Mouse (Mus musculus): Measurements from ENCODE around the gene Ring1. TPM values are rescaled to one million over a fixed set of nuclear protein-coding genes. Genes with fewer than 3 reads are reported as not detected.
"Not testable (repeated sequence)": the region's sequence is repeated elsewhere in the genome, so short reads cannot be mapped to it uniquely, and the experiment has no call there.

The Ring1 gene
- polyA plus RNA-seq, 1 experiment = 29.9 TPM

GRCm38 (mm10) chr17:34003426-34003825 is 21.1 kb downstream of the Ring1 start:
- Histone ChIP-seq H3K36me3 (ENCODE audit: control insufficient read depth, insufficient read depth, low read length) (peaks cover 2% of the 10 kb centered on the region; the same call in 1 of the 2 replicates), H3K4me1 (ENCODE audit: control insufficient read depth, insufficient read depth, insufficient read length, low read length) (no peaks in the 10 kb centered on the region), H3K4me3 (ENCODE audit: low read depth, low read length) (no peak overlapping the region), H3K27me3 (ENCODE audit: control insufficient read depth, insufficient read depth, low read length) (no peaks in the 10 kb centered on the region), H3K27ac (ENCODE audit: insufficient read depth, low read depth, low read length) (no peak overlapping the region)
- no peak for TF ChIP-seq POLR2A (IDR thresholded peaks at IDR 0.05; ENCODE audit: low read depth, low read length)
- peak; percentile 62; the same call in 1 of the 2 replicates for TF ChIP-seq CTCF (IDR thresholded peaks at IDR 0.05; ENCODE audit: extremely low read depth, insufficient read length, insufficient replicate concordance, low read depth, low read length)
- WGBS = 8% methylated on average over 5 of the region's 5 CpGs

- H3K36me3 ChIP-seq (ENCODE audit: control insufficient read depth, insufficient read depth, low read length) = peaks cover 25% of the 10 kb centered on the region
- peak overlapping the region; percentile 65; the same call in 1 of the 2 replicates for H3K27ac ChIP-seq (ENCODE audit: insufficient read depth, low read depth, low read length)
- H3K27me3 ChIP-seq (ENCODE audit: control insufficient read depth, insufficient read depth, low read length); H3K4me1 ChIP-seq (ENCODE audit: control insufficient read depth, insufficient read depth, insufficient read length, low read length): not testable (repeated sequence)
- 39% methylated on average over 2 of the region's 2 CpGs for WGBS
- peak overlapping the region; percentile 55 for H3K4me3 ChIP-seq (ENCODE audit: low read depth, low read length)
Measured at GRCm38 (mm10) chr17:34000796-34001195, 23.7 kb downstream of the Ring1 start.

DNA sequence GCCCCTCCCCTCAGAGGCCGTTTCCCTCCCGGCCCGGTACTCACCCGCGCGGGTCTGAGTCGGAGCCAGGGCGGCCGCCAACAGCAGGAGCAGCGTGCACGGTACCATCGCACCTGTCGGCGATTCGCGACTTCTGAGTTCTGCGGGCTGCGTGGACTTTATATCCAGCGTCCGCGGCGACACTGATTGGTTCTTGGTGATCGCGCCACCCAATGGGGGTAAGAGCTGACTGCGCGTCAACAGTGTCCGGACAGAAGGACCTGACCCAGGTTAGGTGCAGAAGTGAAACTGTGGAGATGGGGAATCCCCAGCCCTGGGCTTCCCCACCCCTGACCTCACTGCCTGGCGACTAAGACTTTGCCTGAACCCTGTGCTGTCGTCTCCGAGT is 24.3 kb downstream of the Ring1 start, which contains the start of gene H2-K1:
Gene H2-K1 (minus strand): TSS at position 198 of the 388 bp plus-strand sequence.
- 1% methylated on average over 30 of the region's 30 CpGs for WGBS
- peaks cover 2% of the 10 kb centered on the region; the same call in 1 of the 2 replicates for H3K4me1 ChIP-seq (ENCODE audit: control insufficient read depth, insufficient read depth, insufficient read length, low read length)
- H3K4me3 ChIP-seq (ENCODE audit: low read depth, low read length) = peak within 1 kb of the TSS; percentile 79
- TF ChIP-seq CTCF (IDR thresholded peaks at IDR 0.05; ENCODE audit: extremely low read depth, insufficient read length, insufficient replicate concordance, low read depth, low read length) (no peak), POLR2A (IDR thresholded peaks at IDR 0.05; ENCODE audit: low read depth, low read length) (peak; percentile 100)
- no peaks in the 10 kb centered on the region for H3K27me3 ChIP-seq (ENCODE audit: control insufficient read depth, insufficient read depth, low read length)
- H3K27ac ChIP-seq (ENCODE audit: insufficient read depth, low read depth, low read length) = peak within 1 kb of the TSS; percentile 95
- H3K36me3 ChIP-seq (ENCODE audit: control insufficient read depth, insufficient read depth, low read length) = peaks cover 28% of the 10 kb centered on the region

- Histone ChIP-seq H3K27me3 (ENCODE audit: control insufficient read depth, insufficient read depth, low read length) (no peaks in the 10 kb centered on the region), H3K36me3 (ENCODE audit: control insufficient read depth, insufficient read depth, low read length) (peaks cover 31% of the 10 kb centered on the region), H3K27ac (ENCODE audit: insufficient read depth, low read depth, low read length) (peak overlapping the region; percentile 95), H3K4me3 (ENCODE audit: low read depth, low read length) (peak overlapping the region; percentile 79), H3K4me1 (ENCODE audit: control insufficient read depth, insufficient read depth, insufficient read length, low read length) (peaks cover 2% of the 10 kb centered on the region; the same call in 1 of the 2 replicates)
- no peak for TF ChIP-seq CTCF (IDR thresholded peaks at IDR 0.05; ENCODE audit: extremely low read depth, insufficient read length, insufficient replicate concordance, low read depth, low read length)
- TF ChIP-seq POLR2A (IDR thresholded peaks at IDR 0.05; ENCODE audit: low read depth, low read length) = 0 out of 2 replicates have a peak, but pooled peaks have one; percentile 11
- WGBS = 1% methylated on average over 87 of the region's 87 CpGs
Measured at GRCm38 (mm10) chr17:33999341-34000149, 24.9 kb downstream of the Ring1 start.

GRCm38 (mm10) chr17:33998697-33999096 is 25.8 kb downstream of the Ring1 start:
- H3K4me1 ChIP-seq (ENCODE audit: control insufficient read depth, insufficient read depth, insufficient read length, low read length); H3K27me3 ChIP-seq (ENCODE audit: control insufficient read depth, insufficient read depth, low read length): not testable (repeated sequence)
- peak overlapping the region; percentile 25; the same call in 1 of the 2 replicates for H3K27ac ChIP-seq (ENCODE audit: insufficient read depth, low read depth, low read length)
- H3K4me3 ChIP-seq (ENCODE audit: low read depth, low read length) = peak overlapping the region; percentile 79
- peaks cover 31% of the 10 kb centered on the region for H3K36me3 ChIP-seq (ENCODE audit: control insufficient read depth, insufficient read depth, low read length)
- WGBS = 29% methylated on average over 5 of the region's 5 CpGs

DNA sequence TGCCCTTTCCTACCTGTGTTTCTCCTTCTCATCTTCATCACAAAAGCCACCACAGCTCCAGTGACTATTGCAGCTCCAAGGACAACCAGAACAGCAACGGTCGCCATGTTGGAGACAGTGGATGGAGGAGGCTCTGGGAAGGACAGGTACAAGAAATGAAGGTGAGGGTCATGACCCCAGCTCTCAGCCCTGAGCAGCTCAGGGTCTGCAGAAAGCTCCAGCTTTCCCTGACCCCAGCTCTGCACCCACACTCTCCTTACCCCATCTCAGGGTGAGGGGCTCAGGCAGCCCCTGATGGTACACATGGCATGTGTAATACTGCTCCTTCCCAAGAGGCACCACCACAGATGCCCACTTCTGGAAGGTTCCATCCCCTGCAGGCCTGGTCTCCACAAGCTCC is 27.5 kb downstream of the Ring1 start:
- 98% methylated on average over 2 of the region's 2 CpGs for WGBS
- peaks cover 31% of the 10 kb centered on the region for H3K36me3 ChIP-seq (ENCODE audit: control insufficient read depth, insufficient read depth, low read length)
- not testable (repeated sequence) for H3K27ac ChIP-seq (ENCODE audit: insufficient read depth, low read depth, low read length); H3K4me3 ChIP-seq (ENCODE audit: low read depth, low read length); H3K4me1 ChIP-seq (ENCODE audit: control insufficient read depth, insufficient read depth, insufficient read length, low read length); H3K27me3 ChIP-seq (ENCODE audit: control insufficient read depth, insufficient read depth, low read length)

DNA sequence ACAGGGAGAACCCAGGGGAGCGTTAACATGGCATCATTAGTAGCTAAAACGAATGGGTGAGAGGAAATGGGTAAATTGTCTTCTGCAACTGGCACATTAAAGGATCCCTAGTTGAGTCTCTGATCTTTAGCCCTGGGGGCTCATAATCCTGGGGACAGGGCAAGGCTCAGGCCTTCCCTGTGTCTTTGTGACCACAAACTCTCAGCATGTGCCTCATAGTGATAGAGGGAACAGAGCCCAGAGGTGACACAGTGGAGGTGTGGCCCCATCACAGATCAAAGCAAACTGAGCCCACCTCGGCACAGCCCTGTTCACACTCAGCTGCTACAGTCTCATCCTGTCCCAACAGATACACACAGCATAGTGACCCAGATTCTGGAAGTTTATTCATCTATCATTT is 28.8 kb downstream of the Ring1 start:
- no peak overlapping the region for H3K4me3 ChIP-seq (ENCODE audit: low read depth, low read length)
- 66% methylated on average over 3 of the region's 3 CpGs for WGBS
- no peak overlapping the region for H3K27ac ChIP-seq (ENCODE audit: insufficient read depth, low read depth, low read length)
- H3K27me3 ChIP-seq (ENCODE audit: control insufficient read depth, insufficient read depth, low read length) = no peaks in the 10 kb centered on the region
- H3K36me3 ChIP-seq (ENCODE audit: control insufficient read depth, insufficient read depth, low read length) = peaks cover 31% of the 10 kb centered on the region
- TF ChIP-seq CTCF (IDR thresholded peaks at IDR 0.05; ENCODE audit: extremely low read depth, insufficient read length, insufficient replicate concordance, low read depth, low read length) (no peak), POLR2A (IDR thresholded peaks at IDR 0.05; ENCODE audit: low read depth, low read length) (no peak)
- H3K4me1 ChIP-seq (ENCODE audit: control insufficient read depth, insufficient read depth, insufficient read length, low read length) = peaks cover 2% of the 10 kb centered on the region; the same call in 1 of the 2 replicates

Measured in small intestine, adult 2 months (tissue).